Mouse (Mus musculus) C2C12 (cell line): ENCODE data around the gene Tdrd12. TPM values are rescaled to one million over a fixed set of nuclear protein-coding genes. Genes with fewer than 3 reads are reported as not detected.

Experiments used
- H3K27me3 ChIP-seq: one replicate; pipeline ENCODE4 v1.6.1; 2011; ENCODE audit not compliant: control insufficient read depth, insufficient read depth, insufficient read length
- H3K36me3 ChIP-seq: one replicate; pipeline ENCODE4 v1.6.1; 2011; ENCODE audit not compliant: control insufficient read depth, insufficient read depth
- H3K4me3 ChIP-seq: one replicate; pipeline ENCODE4 v1.5.1; 2011; ENCODE audit warnings: mild to moderate bottlenecking, control low read depth; ENCODE audit not compliant: poor library complexity, insufficient read depth, severe bottlenecking
- H3K79me2 ChIP-seq: one replicate; pipeline ENCODE4 v1.6.1; 2011; ENCODE audit not compliant: control insufficient read depth, insufficient read depth
- H3K79me3 ChIP-seq: one replicate; pipeline ENCODE4 v1.6.1; 2011; ENCODE audit warnings: low read depth, control low read depth
- H3ac ChIP-seq: one replicate; pipeline ENCODE3; 2011; ENCODE audit warnings: low read depth; ENCODE audit not compliant: control insufficient read depth, insufficient read length
- CEBPB ChIP-seq: IDR thresholded peaks from one replicate; pipeline ENCODE4 v1.6.1; 2011; ENCODE audit warnings: low read depth, mild to moderate bottlenecking, control low read depth, moderate library complexity
- CTCF ChIP-seq: IDR thresholded peaks from one replicate; pipeline ENCODE4 v1.5.1; 2011; ENCODE audit not compliant: control insufficient read depth, insufficient read depth, insufficient read length
- FOSL1 ChIP-seq: IDR thresholded peaks from one replicate; pipeline ENCODE4 v1.8.0; 2011; ENCODE audit warnings: mild to moderate bottlenecking, low read length; ENCODE audit not compliant: poor library complexity, insufficient read depth, severe bottlenecking
- MAX ChIP-seq: IDR thresholded peaks from one replicate; pipeline ENCODE4 v1.6.1; 2011; ENCODE audit warnings: mild to moderate bottlenecking, control low read depth
- MYOD1 ChIP-seq: IDR thresholded peaks from one replicate; pipeline ENCODE4 v1.6.1; 2011; ENCODE audit warnings: low read depth; ENCODE audit not compliant: control insufficient read depth, insufficient read length
- MYOG ChIP-seq: IDR thresholded peaks from one replicate; pipeline ENCODE4 v1.6.1; 2011; ENCODE audit not compliant: control insufficient read depth, insufficient read length; ENCODE audit errors: extremely low read depth
- USF1 ChIP-seq: IDR thresholded peaks from one replicate; pipeline ENCODE4 v1.6.1; 2011; ENCODE audit warnings: low read depth, mild to moderate bottlenecking, control low read depth, moderate library complexity
- polyA plus RNA-seq: library from polyadenylated mRNA; unstranded; fragments of >200 nt; fragmentation: generic; extraction: Trizol; gene quantifications from one replicate; pipeline ENCODE4 v1.2.1, GENCODE M21; 2012; ENCODE audit warnings: missing spikeins

Gene Tdrd12
- polyA plus RNA-seq, 1 experiment = not detected

DNA sequence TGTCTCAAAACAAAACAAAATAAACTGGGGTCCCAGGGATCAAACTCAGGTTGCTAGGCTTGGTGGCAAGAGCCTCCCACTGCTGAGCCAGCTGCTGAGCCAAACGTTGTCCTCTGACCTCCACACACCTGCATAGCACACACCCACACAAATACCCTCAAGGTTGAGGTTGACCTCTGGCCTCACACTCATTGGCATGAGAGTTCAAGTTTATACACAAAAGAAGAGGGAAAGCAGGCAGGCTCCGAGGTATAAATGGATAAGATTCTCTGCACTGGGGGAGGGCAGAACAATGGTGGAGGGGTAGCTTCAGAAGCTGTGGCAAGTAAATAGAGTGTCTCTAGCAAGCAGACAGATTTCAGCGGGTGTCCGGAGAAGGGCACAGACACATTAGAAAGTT is 90.0 kb downstream of the Tdrd12 start:
- Histone ChIP-seq H3K79me2 (no peaks in the 10 kb centered on the region), H3ac (no peak overlapping the region), H3K27me3 (peaks cover 34% of the 10 kb centered on the region), H3K4me3 (no peak overlapping the region), H3K36me3 (no peaks in the 10 kb centered on the region), H3K79me3 (no peaks in the 10 kb centered on the region)
- no peak for TF ChIP-seq CEBPB
- no peak for TF ChIP-seq MYOD1
- no peak for TF ChIP-seq MYOG
- TF ChIP-seq MAX = no peak
- TF ChIP-seq CTCF = no peak
- no peak for TF ChIP-seq FOSL1
- no peak for TF ChIP-seq USF1

DNA sequence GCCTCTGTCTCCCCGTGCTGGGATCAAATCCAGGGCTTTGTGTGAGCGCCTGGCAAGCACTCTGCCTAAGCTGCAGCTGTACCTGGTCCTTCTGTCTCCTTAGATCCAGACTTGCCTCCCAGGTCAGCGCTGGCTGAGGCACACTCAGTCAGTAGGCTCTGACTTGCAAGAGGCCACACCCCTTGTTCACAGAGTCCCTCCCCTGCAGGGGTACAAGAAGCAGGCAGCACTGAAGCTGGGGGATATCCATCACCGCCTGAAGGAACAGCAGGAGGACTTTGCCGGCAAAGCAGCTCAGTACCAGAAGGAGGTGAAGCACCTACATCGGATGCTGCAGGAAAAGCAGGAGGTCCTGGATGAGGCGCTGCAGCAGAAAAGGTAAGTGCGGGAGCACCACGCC is 102.3 kb downstream of the Tdrd12 start:
- Histone ChIP-seq H3ac (no peak overlapping the region), H3K4me3 (no peak overlapping the region), H3K79me3 (no peaks in the 10 kb centered on the region), H3K27me3 (no peaks in the 10 kb centered on the region), H3K79me2 (no peaks in the 10 kb centered on the region), H3K36me3 (peaks cover 23% of the 10 kb centered on the region)
- TF ChIP-seq MYOD1 = no peak
- TF ChIP-seq MYOG = no peak
- no peak for TF ChIP-seq CTCF
- TF ChIP-seq USF1 = no peak
- TF ChIP-seq MAX = no peak
- TF ChIP-seq FOSL1 = no peak

DNA sequence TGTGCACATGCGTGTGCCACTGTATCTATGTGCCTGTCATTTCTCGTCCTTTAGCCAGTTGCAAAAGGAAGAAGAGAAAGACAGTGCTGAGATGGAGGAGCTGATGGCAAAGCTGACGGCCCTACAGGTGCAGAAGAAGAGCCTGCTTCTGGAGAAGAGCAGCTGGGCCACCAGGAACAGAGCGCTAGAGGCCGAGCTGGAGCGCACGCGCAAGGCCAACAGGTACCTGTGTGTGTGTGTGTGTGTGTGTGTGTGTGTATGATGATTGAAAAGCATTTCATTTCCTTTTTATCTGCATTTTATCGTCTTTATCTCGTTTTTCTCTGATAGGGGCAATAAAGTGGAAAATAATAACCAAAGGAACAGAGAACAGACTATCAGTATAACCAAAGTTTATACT is 109.4 kb downstream of the Tdrd12 start:
- TF ChIP-seq USF1 = no peak
- no peak for TF ChIP-seq CEBPB
- no peak for TF ChIP-seq MYOG
- TF ChIP-seq FOSL1 = no peak
- no peak for TF ChIP-seq MYOD1
- no peak for TF ChIP-seq CTCF
- no peak for TF ChIP-seq MAX
- H3ac ChIP-seq = no peak overlapping the region
- no peaks in the 10 kb centered on the region for H3K79me3 ChIP-seq
- H3K36me3 ChIP-seq = peaks cover 38% of the 10 kb centered on the region
- no peaks in the 10 kb centered on the region for H3K79me2 ChIP-seq
- H3K4me3 ChIP-seq = no peak overlapping the region
- H3K27me3 ChIP-seq = no peaks in the 10 kb centered on the region

DNA sequence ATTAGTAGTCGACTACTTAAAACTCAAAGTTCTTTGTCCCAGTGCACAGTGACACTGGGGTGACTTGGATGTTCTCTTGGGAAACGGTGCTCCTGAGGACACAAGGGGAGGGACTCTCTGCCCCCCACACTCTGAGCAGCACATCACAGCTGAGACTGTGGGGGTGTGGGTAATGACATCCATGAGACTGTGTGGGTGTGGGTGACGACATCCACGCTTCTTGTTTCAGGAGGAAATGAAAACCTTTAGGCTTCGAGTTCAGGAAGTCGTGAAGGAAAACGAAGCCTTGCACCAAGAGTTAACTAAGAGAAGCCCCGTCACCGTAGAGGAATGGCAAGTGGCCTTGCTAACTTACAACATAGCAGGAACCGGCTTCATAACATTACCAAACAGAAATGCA is 114.5 kb downstream of the Tdrd12 start:
- peaks cover 45% of the 10 kb centered on the region for H3K36me3 ChIP-seq
- H3ac ChIP-seq = no peak overlapping the region
- H3K4me3 ChIP-seq = no peak overlapping the region
- no peaks in the 10 kb centered on the region for H3K27me3 ChIP-seq
- no peaks in the 10 kb centered on the region for H3K79me2 ChIP-seq
- no peaks in the 10 kb centered on the region for H3K79me3 ChIP-seq
- TF ChIP-seq CTCF (no peak), CEBPB (no peak), MYOD1 (no peak), MYOG (no peak), FOSL1 (no peak), USF1 (no peak), MAX (no peak)

Other genes with a start within 250 kb of the Tdrd12 start
- gene Gpatch1, start 219.3 kb downstream of the Tdrd12 start, polyA plus RNA-seq = 6.0 TPM
- 2.2 TPM for gene Rhpn2, start 203.6 kb downstream of the Tdrd12 start, polyA plus RNA-seq
- 14.0 TPM for gene Faap24, start 140.9 kb downstream of the Tdrd12 start, polyA plus RNA-seq
- gene Cep89, start 140.7 kb downstream of the Tdrd12 start, polyA plus RNA-seq = 20.5 TPM
- gene Slc7a9, start 88.9 kb downstream of the Tdrd12 start, polyA plus RNA-seq = not detected
- 33.9 TPM for gene Nudt19, start 18.6 kb upstream of the Tdrd12 start, polyA plus RNA-seq
- 0.02 TPM for gene Rgs9bp, start 47.8 kb upstream of the Tdrd12 start, polyA plus RNA-seq
- gene Ankrd27, start 48.5 kb upstream of the Tdrd12 start, polyA plus RNA-seq = 19.5 TPM
- 157 TPM for gene Pdcd5, start 109.8 kb upstream of the Tdrd12 start, polyA plus RNA-seq
- gene Dpy19l3, start 216.7 kb upstream of the Tdrd12 start, polyA plus RNA-seq = 8.2 TPM